Mouse (Mus musculus) lung, adult 10 weeks (tissue): Measurements from ENCODE around the gene Anks4b. TPM values are rescaled to one million over a fixed set of nuclear protein-coding genes. Genes with fewer than 3 reads are reported as not detected.

Experiments
- polyA plus RNA-seq: library from polyadenylated mRNA; stranded (reverse); fragments of 350-450 nt; fragmentation: Illumina TruSeq; extraction: RNeasy Lipid Tissue Mini Kit (QIAGEN cat#74804); gene quantifications from one replicate; pipeline ENCODE4 v1.2.3, GENCODE M21; 2014; ENCODE audit warnings: low read depth, low replicate concordance; ENCODE audit not compliant: insufficient read depth

Anks4b gene
- not detected for polyA plus RNA-seq

GRCm38 (mm10) chr7:120173603-120174244 is at the start of gene Anks4b:
Gene Anks4b (plus strand): TSS chr7:120173858.

GRCm38 (mm10) chr7:120145191-120145590 is 28.5 kb upstream of the Anks4b start, which contains the start of gene Zp2:
Gene Zp2 (minus strand): TSS chr7:120145291.

GRCm38 (mm10) chr7:120201771-120202170 is 28.1 kb downstream of the Anks4b start, which contains the start of gene Crym:
Gene Crym (minus strand): TSS chr7:120202111.

GRCm38 (mm10) chr7:120203789-120204188 is 30.1 kb downstream of the Anks4b start, which contains the start of gene Abca14:
Gene Abca14 (plus strand): TSS chr7:120203961.

Other genes starting within 250 kb of the Anks4b start
- 1.7 TPM for gene Dnah3, start 78.6 kb upstream of the Anks4b start, polyA plus RNA-seq
- 62.4 TPM for gene Tmem159, start 71.5 kb upstream of the Anks4b start, polyA plus RNA-seq
- not detected for gene Zp2, start 28.6 kb upstream of the Anks4b start, polyA plus RNA-seq
- gene Crym, start 28.3 kb downstream of the Anks4b start, polyA plus RNA-seq, result 7.2 TPM
- 0.55 TPM for gene Abca14, start 30.1 kb downstream of the Anks4b start, polyA plus RNA-seq
- gene Abca15, start 154.8 kb downstream of the Anks4b start, polyA plus RNA-seq, result not detected
- not detected for gene Abca16, start 235.8 kb downstream of the Anks4b start, polyA plus RNA-seq